Mouse (Mus musculus): ENCODE measurements around the gene Pgm1. TPM values are rescaled to one million over a fixed set of nuclear protein-coding genes. Genes with fewer than 3 reads are reported as not detected.

Pgm1 gene
- polyA plus RNA-seq, 1 experiment from 2014 or later: 41.1 TPM

- WGBS: 72% methylated on average over 16 of the region's 16 CpGs
- no peaks in the 10 kb centered on the region for H3K9me3 ChIP-seq
- no peak overlapping the region for H3K9ac ChIP-seq
- H3K27ac ChIP-seq: no peak overlapping the region
- no peak overlapping the region for H3K4me3 ChIP-seq
- no peak overlapping the region for H3K4me2 ChIP-seq (replicated peaks)
- H3K36me3 ChIP-seq: no peaks in the 10 kb centered on the region
- ATAC-seq (ENCODE audit: low FRiP score, low read depth): no peak
- no peaks in the 10 kb centered on the region for H3K27me3 ChIP-seq (replicated peaks)
- H3K4me1 ChIP-seq: 0 out of 2 replicates have a peak, but pooled peaks cover 2% of the 10 kb centered on the region
Observed at GRCm38 (mm10) chr4:99939711-99940505, 10.7 kb downstream of the Pgm1 start.

DNA sequence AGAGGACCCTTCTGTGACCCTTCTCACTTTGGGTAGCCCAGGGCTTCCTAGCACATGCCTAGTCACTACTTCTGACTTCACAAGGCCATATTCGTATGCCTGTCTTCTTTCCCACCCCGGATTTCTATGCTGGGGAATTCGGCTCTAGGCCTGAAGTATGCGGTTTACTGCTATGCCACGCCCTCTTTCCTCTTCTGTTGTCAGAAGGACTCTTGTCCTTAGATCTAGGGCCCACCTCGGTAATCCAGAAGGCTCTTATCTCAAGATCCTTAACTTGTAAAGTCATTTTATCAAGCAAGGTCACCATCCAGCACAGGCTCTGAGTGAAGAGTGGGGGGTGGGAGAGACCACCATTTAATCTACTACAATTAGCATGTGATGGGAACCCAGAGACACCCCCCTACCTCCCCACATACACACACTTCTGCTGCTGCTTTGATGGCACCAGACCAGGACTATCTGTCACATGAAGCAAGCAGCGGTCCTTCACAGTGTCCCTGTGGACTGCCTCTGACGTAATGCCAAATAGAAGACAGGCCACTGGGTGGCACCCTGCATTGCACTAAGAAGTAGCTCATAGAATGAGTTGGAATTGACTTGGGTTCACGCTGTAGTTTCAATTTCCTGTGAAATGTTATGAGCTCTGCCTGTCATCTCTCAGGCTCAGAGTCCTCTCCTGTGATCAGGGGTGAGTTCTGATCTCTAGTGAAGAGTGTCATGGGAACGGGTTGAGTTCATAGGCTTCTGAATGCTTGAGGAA, 12.6 kb downstream of the Pgm1 start:
- no peaks in the 10 kb centered on the region for H3K27me3 ChIP-seq (replicated peaks)
- 73% methylated on average over 10 of the region's 10 CpGs for WGBS
- no peak overlapping the region for H3K4me2 ChIP-seq (replicated peaks)
- H3K27ac ChIP-seq: no peak overlapping the region
- 0 out of 2 replicates have a peak, but pooled peaks cover 2% of the 10 kb centered on the region for H3K4me1 ChIP-seq
- H3K9ac ChIP-seq: no peak overlapping the region
- H3K9me3 ChIP-seq: no peaks in the 10 kb centered on the region
- ATAC-seq (ENCODE audit: low FRiP score, low read depth): no peak
- no peak overlapping the region for H3K4me3 ChIP-seq
- no peaks in the 10 kb centered on the region for H3K36me3 ChIP-seq

GRCm38 (mm10) chr4:99944606-99945005, 15.4 kb downstream of the Pgm1 start:
- Histone ChIP-seq H3K9me3 (no peaks in the 10 kb centered on the region), H3K27ac (no peak overlapping the region), H3K27me3 (replicated peaks) (no peaks in the 10 kb centered on the region), H3K4me3 (no peak overlapping the region), H3K4me2 (replicated peaks) (no peak overlapping the region), H3K36me3 (no peaks in the 10 kb centered on the region), H3K4me1 (0 out of 2 replicates have a peak, but pooled peaks cover 2% of the 10 kb centered on the region), H3K9ac (no peak overlapping the region)
- WGBS: 73% methylated on average over 2 of the region's 2 CpGs
- ATAC-seq (ENCODE audit: low FRiP score, low read depth): no peak

GRCm38 (mm10) chr4:99945011-99945410, 15.8 kb downstream of the Pgm1 start:
- H3K4me3 ChIP-seq: no peak overlapping the region
- H3K4me2 ChIP-seq (replicated peaks): no peak overlapping the region
- H3K36me3 ChIP-seq: no peaks in the 10 kb centered on the region
- H3K27me3 ChIP-seq (replicated peaks): no peaks in the 10 kb centered on the region
- H3K4me1 ChIP-seq: 0 out of 2 replicates have a peak, but pooled peaks cover 2% of the 10 kb centered on the region
- H3K9me3 ChIP-seq: no peaks in the 10 kb centered on the region
- no peak overlapping the region for H3K9ac ChIP-seq
- WGBS: 92% methylated on average over 7 of the region's 7 CpGs
- no peak overlapping the region for H3K27ac ChIP-seq
- ATAC-seq (ENCODE audit: low FRiP score, low read depth): no peak

DNA sequence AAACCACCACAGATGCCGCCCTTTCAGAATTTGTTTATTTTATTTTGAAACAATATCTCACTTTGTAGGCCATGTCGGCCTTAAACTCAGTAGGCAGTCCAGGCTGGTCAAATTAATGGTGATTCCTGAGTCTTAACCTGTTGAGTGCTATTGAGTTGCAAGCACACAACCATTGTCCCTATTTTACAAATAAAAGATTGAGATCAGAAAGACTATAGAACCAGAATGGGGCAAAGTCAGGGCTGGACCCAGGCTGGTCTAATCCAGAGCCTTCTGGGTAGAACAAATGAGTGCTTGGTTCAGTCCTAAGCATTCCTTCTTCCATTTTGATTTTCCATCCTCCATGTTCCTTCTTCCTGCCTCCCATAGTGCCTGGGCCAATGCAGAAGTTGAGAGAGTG, 17.3 kb downstream of the Pgm1 start:
- Histone ChIP-seq H3K36me3 (no peaks in the 10 kb centered on the region), H3K27me3 (replicated peaks) (no peaks in the 10 kb centered on the region), H3K4me1 (no peaks in the 10 kb centered on the region), H3K27ac (no peak overlapping the region), H3K4me2 (replicated peaks) (no peak overlapping the region), H3K9me3 (no peaks in the 10 kb centered on the region), H3K4me3 (no peak overlapping the region), H3K9ac (no peak overlapping the region)
- WGBS: 89% methylated on average over 2 of the region's 2 CpGs
- ATAC-seq (ENCODE audit: low FRiP score, low read depth): no peak

- Histone ChIP-seq H3K27ac (no peak overlapping the region), H3K9me3 (no peaks in the 10 kb centered on the region), H3K4me2 (replicated peaks) (no peak overlapping the region), H3K4me3 (no peak overlapping the region), H3K4me1 (no peaks in the 10 kb centered on the region), H3K27me3 (replicated peaks) (no peaks in the 10 kb centered on the region), H3K9ac (no peak overlapping the region), H3K36me3 (no peaks in the 10 kb centered on the region)
- WGBS: 74% methylated on average over 1 of the region's 1 CpGs
- 0 out of 2 replicates have a peak, but pooled peaks have one; percentile 25 for ATAC-seq (ENCODE audit: low FRiP score, low read depth)
Observed at GRCm38 (mm10) chr4:99947192-99947591, 18.0 kb downstream of the Pgm1 start.

GRCm38 (mm10) chr4:99947896-99948295, 18.7 kb downstream of the Pgm1 start:
- no peak overlapping the region for H3K27ac ChIP-seq
- no peaks in the 10 kb centered on the region for H3K27me3 ChIP-seq (replicated peaks)
- no peaks in the 10 kb centered on the region for H3K9me3 ChIP-seq
- no peaks in the 10 kb centered on the region for H3K4me1 ChIP-seq
- H3K4me3 ChIP-seq: no peak overlapping the region
- H3K4me2 ChIP-seq (replicated peaks): no peak overlapping the region
- no peak overlapping the region for H3K9ac ChIP-seq
- no peaks in the 10 kb centered on the region for H3K36me3 ChIP-seq
- WGBS: 93% methylated on average over 1 of the region's 1 CpGs
- no peak for ATAC-seq (ENCODE audit: low FRiP score, low read depth)

- ATAC-seq (ENCODE audit: low FRiP score, low read depth): no peak
- 95% methylated on average over 2 of the region's 2 CpGs for WGBS
Observed at GRCm38 (mm10) chr4:99953904-99954303, 24.7 kb downstream of the Pgm1 start.

GRCm38 (mm10) chr4:99955396-99955795, 26.2 kb downstream of the Pgm1 start:
- no peak overlapping the region for H3K4me2 ChIP-seq (replicated peaks)
- no peaks in the 10 kb centered on the region for H3K4me1 ChIP-seq
- H3K9me3 ChIP-seq: no peaks in the 10 kb centered on the region
- no peak for ATAC-seq (ENCODE audit: low FRiP score, low read depth)
- no peaks in the 10 kb centered on the region for H3K27me3 ChIP-seq (replicated peaks)
- H3K27ac ChIP-seq: no peak overlapping the region
- H3K9ac ChIP-seq: no peak overlapping the region
- H3K4me3 ChIP-seq: no peak overlapping the region
- WGBS: 80% methylated on average over 10 of the region's 10 CpGs
- H3K36me3 ChIP-seq: no peaks in the 10 kb centered on the region

More at GRCm38 (mm10) chr4:99953904-99954303, 24.7 kb downstream of the Pgm1 start:
- H3K4me3 ChIP-seq: no peak overlapping the region
- H3K9ac ChIP-seq: no peak overlapping the region
- H3K27me3 ChIP-seq (replicated peaks): no peaks in the 10 kb centered on the region
- no peak overlapping the region for H3K27ac ChIP-seq
- H3K9me3 ChIP-seq: no peaks in the 10 kb centered on the region
- H3K4me2 ChIP-seq (replicated peaks): no peak overlapping the region
- no peaks in the 10 kb centered on the region for H3K4me1 ChIP-seq
- no peaks in the 10 kb centered on the region for H3K36me3 ChIP-seq

- Histone ChIP-seq H3K9ac (no peak overlapping the region), H3K4me3 (no peak overlapping the region), H3K4me1 (no peaks in the 10 kb centered on the region), H3K27ac (no peak overlapping the region), H3K4me2 (replicated peaks) (no peak overlapping the region), H3K36me3 (no peaks in the 10 kb centered on the region), H3K9me3 (no peaks in the 10 kb centered on the region), H3K27me3 (replicated peaks) (no peaks in the 10 kb centered on the region)
- ATAC-seq (ENCODE audit: low FRiP score, low read depth): no peak
- WGBS: 90% methylated on average over 4 of the region's 4 CpGs
Observed at GRCm38 (mm10) chr4:99957186-99957585, 28.0 kb downstream of the Pgm1 start.

DNA sequence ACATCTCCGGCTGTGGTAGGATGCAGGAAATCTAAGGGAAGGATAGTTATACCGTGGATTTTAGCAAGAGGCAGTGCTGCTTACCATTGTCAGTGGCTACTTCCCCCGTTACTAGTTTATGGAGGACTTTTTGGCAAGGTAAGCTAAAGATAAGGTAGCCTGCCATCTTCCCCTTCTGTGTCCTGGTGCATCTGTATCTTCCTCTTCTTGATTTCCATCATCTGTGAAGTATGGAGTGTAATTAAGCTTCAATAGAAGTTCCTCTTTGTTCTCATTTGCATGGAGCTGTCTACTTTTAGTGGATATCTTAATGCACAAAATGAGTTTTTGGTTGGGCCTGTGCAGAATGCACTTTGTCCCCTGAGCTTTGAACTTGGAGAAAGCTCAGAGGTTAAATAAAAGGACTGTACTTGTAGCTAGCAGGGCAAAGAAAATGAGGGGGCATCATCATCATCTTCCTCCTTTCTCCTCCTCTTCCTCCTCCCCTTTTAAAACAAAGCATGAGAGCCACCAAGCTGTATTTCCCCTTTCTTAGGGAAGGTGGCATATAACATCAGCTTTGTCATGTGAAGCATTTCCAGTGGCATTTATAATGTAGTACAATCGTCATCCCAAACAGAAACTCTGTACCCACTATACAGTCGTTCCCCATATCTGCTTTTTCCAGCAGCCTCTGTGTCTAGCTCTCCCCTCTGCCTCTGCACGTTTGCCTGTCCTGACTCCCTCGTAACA, 29.0 kb downstream of the Pgm1 start:
- WGBS: 83% methylated on average over 7 of the region's 7 CpGs
- no peaks in the 10 kb centered on the region for H3K9me3 ChIP-seq
- H3K36me3 ChIP-seq: no peaks in the 10 kb centered on the region
- H3K4me3 ChIP-seq: no peak overlapping the region
- no peak overlapping the region for H3K4me2 ChIP-seq (replicated peaks)
- H3K9ac ChIP-seq: no peak overlapping the region
- ATAC-seq (ENCODE audit: low FRiP score, low read depth): no peak
- H3K27ac ChIP-seq: no peak overlapping the region
- H3K27me3 ChIP-seq (replicated peaks): no peaks in the 10 kb centered on the region
- H3K4me1 ChIP-seq: no peaks in the 10 kb centered on the region

DNA sequence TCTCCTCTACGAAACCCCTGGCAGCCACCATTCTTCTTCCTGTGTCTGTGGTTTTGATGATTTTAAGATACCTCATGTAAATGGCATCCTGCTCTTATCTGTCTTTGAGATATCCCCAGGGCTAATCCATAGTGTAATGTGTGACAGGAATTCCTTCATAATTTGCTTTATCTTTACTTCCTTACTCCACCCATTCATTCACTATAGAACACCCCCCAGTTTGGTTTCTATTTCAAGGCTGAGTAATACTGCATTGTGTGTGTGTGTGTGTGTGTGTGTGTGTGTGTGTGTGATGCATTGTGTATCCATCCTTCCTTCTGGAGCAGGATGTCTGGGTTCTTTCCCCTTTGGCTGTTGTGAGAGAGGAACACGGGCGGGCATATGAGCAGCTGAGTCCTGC, 30.1 kb downstream of the Pgm1 start:
- no peak overlapping the region for H3K27ac ChIP-seq
- no peaks in the 10 kb centered on the region for H3K9me3 ChIP-seq
- H3K4me1 ChIP-seq: no peaks in the 10 kb centered on the region
- H3K27me3 ChIP-seq (replicated peaks): no peaks in the 10 kb centered on the region
- H3K36me3 ChIP-seq: no peaks in the 10 kb centered on the region
- no peak overlapping the region for H3K4me2 ChIP-seq (replicated peaks)
- H3K4me3 ChIP-seq: no peak overlapping the region
- no peak for ATAC-seq (ENCODE audit: low FRiP score, low read depth)
- 82% methylated on average over 3 of the region's 3 CpGs for WGBS
- no peak overlapping the region for H3K9ac ChIP-seq

All from neural tube, embryonic 12.5 days (tissue).